Mouse (Mus musculus): ENCODE results near the gene Pcyox1.

- TF ChIP-seq GATA1 (IDR thresholded peaks at IDR 0.05; ENCODE audit: low read length): no peak
- TF ChIP-seq TAL1 (IDR thresholded peaks at IDR 0.05; ENCODE audit: low read length): no peak
Measured at GRCm38 (mm10) chr6:86441571-86441970, 44.6 kb upstream of the Pcyox1 start.

All from erythroblast, embryonic 14.5 days (primary cell).